ENCODE assay signal across 11 mouse cellular contexts in genomic region chr19:38504597-38504996, GRCm38 (mm10). TPM values are rescaled to one million over a fixed set of nuclear protein-coding genes. Genes with fewer than 3 reads are reported as not detected.
DNase-seq lines count a peak whose midpoint lies in the region; ATAC-seq and TF ChIP-seq lines count a peak whose summit lies in the region.
"Had no signal": no experiment of that assay in that cellular context is flagged by ENCODE, and none has a peak within 500 bp of the region (broad histone marks: within the 10 kb centered on the region; RNA-seq: fewer than 3 reads in every experiment).

No protein-coding gene starts in this region.

- no peaks in the 10 kb centered on the region; the same call in 1 of the 2 replicates for H3K4me1 ChIP-seq in kidney, adult 2 months (ENCODE audit: control insufficient read depth, insufficient read depth, low read length)
- H3K4me1 ChIP-seq in heart, embryonic 13.5 days, result peaks cover 43% of the 10 kb centered on the region
- no peaks in the 10 kb centered on the region for H3K4me1 ChIP-seq in stomach, embryonic 14.5 days (ENCODE audit: control insufficient read depth, insufficient read depth, low read length)
- peaks cover 20% of the 10 kb centered on the region for H3K4me1 ChIP-seq in hindbrain, embryonic 12.5 days
- H3K4me1 ChIP-seq: liver, embryonic 13.5 days had no signal

- H3K4me2 ChIP-seq in heart, embryonic 13.5 days, result no peak overlapping the region
- no peak overlapping the region for H3K4me2 ChIP-seq in stomach, embryonic 14.5 days (replicated peaks; ENCODE audit: low read depth, low read length)
- H3K4me2 ChIP-seq in hindbrain, embryonic 12.5 days (replicated peaks), result no peak overlapping the region
- H3K4me2 ChIP-seq: liver, embryonic 13.5 days had no signal

- WGBS in kidney, adult 2 months, result 26% methylated on average over 3 of the region's 3 CpGs
- WGBS in heart, embryonic 13.5 days, result 4% methylated on average over 3 of the region's 3 CpGs
- 17% methylated on average over 3 of the region's 3 CpGs for WGBS in stomach, embryonic 14.5 days
- WGBS in hindbrain, embryonic 12.5 days, result 67% methylated on average over 3 of the region's 3 CpGs

- TF ChIP-seq POLR2A in kidney, adult 2 months (IDR thresholded peaks at IDR 0.05; ENCODE audit: low read depth, low read length), result no peak

- 0 out of 2 replicates have a peak overlapping the region, but pooled peaks have one; percentile 33 for H3K9ac ChIP-seq in heart, embryonic 13.5 days
- H3K9ac ChIP-seq in stomach, embryonic 14.5 days (replicated peaks; ENCODE audit: low read depth, low read length), result no peak overlapping the region
- H3K9ac ChIP-seq in hindbrain, embryonic 12.5 days, result no peak overlapping the region
- H3K9ac ChIP-seq: liver, embryonic 13.5 days had no signal

- no peaks in the 10 kb centered on the region for H3K9me3 ChIP-seq in heart, embryonic 13.5 days
- H3K9me3 ChIP-seq in stomach, embryonic 14.5 days (ENCODE audit: control insufficient read depth, low read depth, low read length), result no peaks in the 10 kb centered on the region
- no peaks in the 10 kb centered on the region for H3K9me3 ChIP-seq in hindbrain, embryonic 12.5 days (replicated peaks)
- H3K9me3 ChIP-seq: liver, embryonic 13.5 days had no signal

- H3K4me3 ChIP-seq in kidney, adult 2 months (ENCODE audit: insufficient read depth, low read depth, low read length), result no peak overlapping the region
- H3K4me3 ChIP-seq in heart, embryonic 13.5 days, result no peak overlapping the region
- no peak overlapping the region for H3K4me3 ChIP-seq in stomach, embryonic 14.5 days (ENCODE audit: low read depth, low read length)
- no peak overlapping the region for H3K4me3 ChIP-seq in hindbrain, embryonic 12.5 days
- H3K4me3 ChIP-seq: liver, embryonic 13.5 days had no signal

- H3K36me3 ChIP-seq in kidney, adult 2 months (ENCODE audit: control insufficient read depth, insufficient read depth, low read length), result no peaks in the 10 kb centered on the region
- 0 out of 2 replicates have a peak, but pooled peaks cover 7% of the 10 kb centered on the region for H3K36me3 ChIP-seq in heart, embryonic 13.5 days
- H3K36me3 ChIP-seq in stomach, embryonic 14.5 days (ENCODE audit: control insufficient read depth, insufficient read depth, low read length), result no peaks in the 10 kb centered on the region
- no peaks in the 10 kb centered on the region for H3K36me3 ChIP-seq in hindbrain, embryonic 12.5 days
- H3K36me3 ChIP-seq: liver, embryonic 13.5 days had no signal

- TF ChIP-seq CTCF in kidney, adult 2 months (conservative IDR thresholded peaks at IDR 0.05; ENCODE audit: insufficient read depth, insufficient read length, low read depth, low read length), result no peak

- H3K27me3 ChIP-seq in kidney, adult 2 months (replicated peaks; ENCODE audit: control insufficient read depth, insufficient read depth, low read length), result no peaks in the 10 kb centered on the region
- H3K27me3 ChIP-seq in heart, embryonic 13.5 days (replicated peaks), result no peaks in the 10 kb centered on the region
- no peaks in the 10 kb centered on the region for H3K27me3 ChIP-seq in stomach, embryonic 14.5 days (ENCODE audit: control insufficient read depth, insufficient read depth, low read length)
- no peaks in the 10 kb centered on the region for H3K27me3 ChIP-seq in hindbrain, embryonic 12.5 days
- H3K27me3 ChIP-seq: liver, embryonic 13.5 days had no signal

- H3K27ac ChIP-seq in kidney, adult 2 months (ENCODE audit: insufficient read depth, low read depth, low read length), result no peak overlapping the region
- H3K27ac ChIP-seq in heart, embryonic 13.5 days (replicated peaks), result 0 out of 2 replicates have a peak overlapping the region, but pooled peaks have one; percentile 24
- H3K27ac ChIP-seq in stomach, embryonic 14.5 days (ENCODE audit: low read length), result no peak overlapping the region
- no peak overlapping the region for H3K27ac ChIP-seq in hindbrain, embryonic 12.5 days
- H3K27ac ChIP-seq: hindbrain, postnatal 0 days; liver, embryonic 13.5 days had no signal

- no peak for ATAC-seq in heart, embryonic 13.5 days (ENCODE audit: extremely low read depth, insufficient number of reproducible peaks, low FRiP score, low TSS enrichment)
- peak; percentile 56 for ATAC-seq in stomach, embryonic 14.5 days (ENCODE audit: insufficient number of reproducible peaks, insufficient read depth, low FRiP score, low read depth)
- ATAC-seq in hindbrain, embryonic 12.5 days (ENCODE audit: low FRiP score), result no peak
- ATAC-seq: hindbrain, postnatal 0 days; midbrain, embryonic 16.5 days had no signal

- peak; percentile 5 for DNase-seq in kidney, adult 2 months
- DNase-seq in kidney, adult 8-10 months, result no peak
- peak; percentile 28 for DNase-seq in kidney, postnatal 10 days
- no peak for DNase-seq in layer of hippocampus, postnatal 14 days (ENCODE audit: low spot score in 2 of 2)
- no peak for DNase-seq in retina, postnatal 1 day
- DNase-seq: liver, embryonic 13.5 days had no signal

RNA-seq across cellular contexts. Expression of gene Plce1, which starts 23.7 kb away (rescaled TPM):
- polyA plus RNA-seq in kidney, adult 2 months (2012; rRNA removed), result 2.3 and 2.5 TPM in 2 replicates
- 4.5 and 4.8 TPM in 2 replicates for polyA plus RNA-seq in heart, embryonic 13.5 days (2015; fragmentation: Nextera tagmentation; extraction: Ambion mirVana)
- polyA plus RNA-seq in stomach, embryonic 14.5 days (2014; fragmentation: Nextera tagmentation; extraction: Ambion mirVana), result 9.2 and 12.2 TPM in 2 replicates
- total RNA-seq in layer of hippocampus, postnatal 14 days (2021), result 10 to 100 TPM; 13.4 to 14.3 TPM
- 6.9 and 7.6 TPM in 2 replicates for polyA plus RNA-seq in hindbrain, embryonic 12.5 days (2016; fragmentation: Nextera tagmentation; extraction: Ambion mirVana)

Comparison
In these comparisons a context has a peak if more than half of its experiments do, and no peak if none do; other contexts are left out.
1. DNase-seq: peak in kidney, adult 2 months (single experiment) and kidney, postnatal 10 days (single experiment); none in kidney, adult 8-10 months (0 of 2), layer of hippocampus, postnatal 14 days (0 of 2) and retina, postnatal 1 day (single experiment).